Mouse (Mus musculus) brain, embryonic 14.5 days (tissue): ENCODE results near the gene Gm28042. TPM values are rescaled to one million over a fixed set of nuclear protein-coding genes. Genes with fewer than 3 reads are reported as not detected.

Experiments
- DNase-seq: peaks from one replicate; pipeline ENCODE4 v3.0.0-alpha.2; 2011; ENCODE audit warnings: low read depth
- CTCF ChIP-seq: fragments of 200-500 bp; IDR thresholded peaks from 2 replicates; pipeline ENCODE4 v1.5.1; 2012; ENCODE audit warnings: inconsistent platforms, mild to moderate bottlenecking, moderate library complexity, borderline replicate concordance; ENCODE audit not compliant: insufficient read depth, insufficient read length; ENCODE audit errors: extremely low read depth
- POLR2A ChIP-seq: fragments of 200-500 bp; IDR thresholded peaks from 2 replicates; pipeline ENCODE4 v1.6.1; 2012; ENCODE audit warnings: mild to moderate bottlenecking, inconsistent platforms, borderline replicate concordance; ENCODE audit not compliant: poor library complexity, insufficient read depth, insufficient read length, severe bottlenecking; ENCODE audit errors: extremely low read depth
- polyA plus RNA-seq: library from polyadenylated mRNA; depleted of rRNA; stranded (reverse); fragments of >200 nt; gene quantifications from 2 replicates; pipeline ENCODE4 v1.2.3, GENCODE M21; 2012

Gene Gm28042
- polyA plus RNA-seq, 1 experiment, result 24.3 TPM

- TF ChIP-seq CTCF (no peak), POLR2A (no peak)
- peak; percentile 27 for DNase-seq
Observed at GRCm38 (mm10) chr2:119995391-119996281, 31.7 kb upstream of the Gm28042 start.

GRCm38 (mm10) chr2:119997354-119997753, 29.9 kb upstream of the Gm28042 start:
- TF ChIP-seq CTCF (no peak), POLR2A (no peak)
- no peak for DNase-seq

- no peak for DNase-seq
- TF ChIP-seq POLR2A (no peak), CTCF (no peak)
Observed at GRCm38 (mm10) chr2:119999731-120000130, 27.6 kb upstream of the Gm28042 start.

- TF ChIP-seq POLR2A (no peak), CTCF (no peak)
- DNase-seq, result peak; percentile 3
Observed at GRCm38 (mm10) chr2:120000882-120001584, 26.3 kb upstream of the Gm28042 start.

GRCm38 (mm10) chr2:120001956-120002355, 25.3 kb upstream of the Gm28042 start:
- DNase-seq, result no peak
- TF ChIP-seq POLR2A (no peak), CTCF (no peak)

- TF ChIP-seq POLR2A, result no peak
- TF ChIP-seq CTCF, result no peak
- DNase-seq, result no peak
Observed at GRCm38 (mm10) chr2:120003970-120004369, 23.3 kb upstream of the Gm28042 start.

- TF ChIP-seq POLR2A (no peak), CTCF (no peak)
Observed at GRCm38 (mm10) chr2:120006696-120007095, 20.6 kb upstream of the Gm28042 start.

GRCm38 (mm10) chr2:120007680-120008210, 19.5 kb upstream of the Gm28042 start:
- no peak for TF ChIP-seq CTCF
- TF ChIP-seq POLR2A, result no peak
- DNase-seq, result no peak

More at GRCm38 (mm10) chr2:120006696-120007095, 20.6 kb upstream of the Gm28042 start:
- no peak for DNase-seq

- TF ChIP-seq CTCF (no peak), POLR2A (no peak)
- DNase-seq, result no peak
Observed at GRCm38 (mm10) chr2:120008672-120009071, 18.6 kb upstream of the Gm28042 start.

- TF ChIP-seq POLR2A (no peak), CTCF (peak; percentile 61; the same call in 1 of the 2 replicates)
Observed at GRCm38 (mm10) chr2:120011462-120012200, 15.7 kb upstream of the Gm28042 start.

More at GRCm38 (mm10) chr2:120011462-120012200, 15.7 kb upstream of the Gm28042 start:
- DNase-seq, result peak; percentile 75
